ENCODE assay signal across 9 mouse cellular contexts in the genomic region with DNA sequence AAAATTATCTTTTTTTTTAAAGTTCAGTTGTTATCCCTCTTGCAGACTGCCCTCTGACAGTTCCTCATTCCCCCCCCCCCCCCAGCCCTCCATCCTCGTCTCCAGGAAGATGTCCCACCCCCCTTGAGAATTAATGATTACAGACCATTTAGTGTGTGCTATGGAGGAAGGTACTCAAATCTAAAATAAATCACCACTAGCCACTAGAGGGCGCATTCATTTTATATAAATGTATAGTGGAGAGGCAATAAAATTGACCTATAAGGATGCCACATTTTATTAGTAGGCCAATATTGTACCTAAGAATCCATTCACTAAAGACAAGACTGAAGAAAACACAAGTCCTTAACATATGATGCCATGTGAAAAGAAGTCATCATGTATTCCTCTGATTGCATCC. TPM values are rescaled to one million over a fixed set of nuclear protein-coding genes. Genes with fewer than 3 reads are reported as not detected.
A peak's percentile ranks its signal among the peaks of the same experiment; 100 is the strongest.
DNase-seq lines count a peak whose midpoint lies in the region; ATAC-seq and TF ChIP-seq lines count a peak whose summit lies in the region.
"Had no signal": no experiment of that assay in that cellular context is flagged by ENCODE, and none has a peak within 500 bp of the region (broad histone marks: within the 10 kb centered on the region; RNA-seq: fewer than 3 reads in every experiment).

No protein-coding gene starts in this region.

- H3K27ac ChIP-seq in lung, embryonic 14.5 days (ENCODE audit: low read depth): no peak overlapping the region
- H3K27ac ChIP-seq in midbrain, postnatal 0 days (ENCODE audit: low read depth, low read length): no peak overlapping the region

- H3K9ac ChIP-seq in lung, embryonic 14.5 days: no peak overlapping the region
- H3K9ac ChIP-seq in midbrain, postnatal 0 days (replicated peaks; ENCODE audit: low read length, poor library complexity, severe bottlenecking): no peak overlapping the region

- no peaks in the 10 kb centered on the region for H3K27me3 ChIP-seq in lung, embryonic 14.5 days (ENCODE audit: insufficient read depth, low read length)
- H3K27me3 ChIP-seq in midbrain, postnatal 0 days (ENCODE audit: insufficient read depth, low read length): no peaks in the 10 kb centered on the region

- H3K4me3 ChIP-seq in lung, embryonic 14.5 days (ENCODE audit: low read depth, low read length): no peak overlapping the region
- H3K4me3 ChIP-seq in midbrain, postnatal 0 days (ENCODE audit: low read depth, low read length): no peak overlapping the region

- WGBS in lung, embryonic 14.5 days: 15% methylated on average over 2 of the region's 2 CpGs
- 24% methylated on average over 2 of the region's 2 CpGs for WGBS in midbrain, postnatal 0 days

- TF ChIP-seq CTCF in lung, embryonic 14.5 days (IDR thresholded peaks at IDR 0.05; ENCODE audit: low read depth): peak; percentile 45
- peak; percentile 56 for TF ChIP-seq CTCF in midbrain, postnatal 0 days (IDR thresholded peaks at IDR 0.05)

- H3K4me2 ChIP-seq in lung, embryonic 14.5 days: no peak overlapping the region
- H3K4me2 ChIP-seq in midbrain, postnatal 0 days (ENCODE audit: low read depth, low read length, poor library complexity, severe bottlenecking): no peak overlapping the region

- peak; percentile 74 for ATAC-seq in frontal cortex, adult (ENCODE audit: low TSS enrichment)
- ATAC-seq in lung, embryonic 14.5 days (ENCODE audit: insufficient read depth): no peak
- ATAC-seq in midbrain, postnatal 0 days (ENCODE audit: low FRiP score): no peak

- no peaks in the 10 kb centered on the region for H3K36me3 ChIP-seq in lung, embryonic 14.5 days (ENCODE audit: insufficient read depth)
- H3K36me3 ChIP-seq in midbrain, postnatal 0 days (ENCODE audit: insufficient read depth, low read length): no peaks in the 10 kb centered on the region

- H3K4me1 ChIP-seq in lung, embryonic 14.5 days (ENCODE audit: insufficient read depth): no peaks in the 10 kb centered on the region
- no peaks in the 10 kb centered on the region for H3K4me1 ChIP-seq in midbrain, postnatal 0 days (ENCODE audit: insufficient read depth, low read length)

- DNase-seq in frontal cortex, postnatal 25 days (ENCODE audit: low spot score in 2 of 2): no peak
- peak; percentile 79 for DNase-seq in lung, embryonic 14.5 days
- no peak for DNase-seq in lung, postnatal 4 days
- DNase-seq in adipocyte (ENCODE audit: low spot score): peak; percentile 29
- DNase-seq in midbrain, postnatal 0 days (ENCODE audit: low spot score): peak; percentile 48
- DNase-seq in urinary bladder, postnatal 36 days (ENCODE audit: low spot score in 2 of 2): no peak
- DNase-seq in layer of hippocampus, adult 9-11 months: no peak
- DNase-seq: lung, postnatal 14 days had no signal

- H3K9me3 ChIP-seq in lung, embryonic 14.5 days (ENCODE audit: low read depth, low read length): no peaks in the 10 kb centered on the region
- H3K9me3 ChIP-seq in midbrain, postnatal 0 days (ENCODE audit: low read length): no peaks in the 10 kb centered on the region

RNA-seq across cellular contexts. Expression of a gene that starts 40.0 kb away (rescaled TPM):
- 0.08 and 0.32 TPM in 2 replicates for polyA plus RNA-seq in lung, embryonic 14.5 days (2014; fragmentation: Nextera tagmentation; extraction: Ambion mirVana)
- 38.6 and 46.7 TPM in 2 replicates for total RNA-seq in midbrain, postnatal 0 days (2014; rRNA removed)
- 23.5 and 24.6 TPM in 2 replicates for polyA plus RNA-seq in midbrain, postnatal 0 days (2015; fragmentation: Nextera tagmentation; extraction: Ambion mirVana)

Comparison
In these comparisons a context has a peak if more than half of its experiments do, and no peak if none do; other contexts are left out.
1. DNase-seq: peak in lung, embryonic 14.5 days (single experiment), adipocyte (single experiment) and midbrain, postnatal 0 days (single experiment); none in frontal cortex, postnatal 25 days (0 of 2), lung, postnatal 4 days (0 of 2), urinary bladder, postnatal 36 days (0 of 2) and layer of hippocampus, adult 9-11 months (single experiment).
2. RNA of a gene that starts 40.0 kb away (polyA plus RNA-seq): 23.5 to 24.6 TPM in midbrain, postnatal 0 days; 0.08 to 0.32 TPM in lung, embryonic 14.5 days; every median in the first group is over 10 times any median in the second.